In the genomic region with DNA sequence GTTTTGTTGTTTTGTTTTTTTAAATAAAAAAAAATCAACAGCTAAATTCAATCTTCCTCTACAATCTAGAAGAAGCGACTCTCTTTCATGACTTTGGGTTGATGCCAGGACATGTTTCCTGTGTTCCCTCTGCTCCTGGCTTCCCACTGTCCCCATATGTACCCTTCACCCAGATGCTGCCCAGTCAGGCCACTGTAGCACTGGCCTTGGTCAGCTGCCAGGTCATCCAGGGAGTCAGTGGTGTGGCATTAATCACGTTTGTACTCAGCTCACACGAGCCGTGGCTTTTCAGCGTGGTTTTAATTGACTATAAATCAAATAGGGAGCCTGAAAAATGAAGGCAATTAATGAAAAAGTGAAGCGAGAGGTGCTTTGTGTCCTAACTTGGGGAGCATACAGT, we compare ENCODE assay signal across 14 mouse cellular contexts.
DNase-seq lines count a peak whose midpoint lies in the region; ATAC-seq and TF ChIP-seq lines count a peak whose summit lies in the region.
"Had no signal": no experiment of that assay in that cellular context is flagged by ENCODE, and none has a peak within 500 bp of the region (broad histone marks: within the 10 kb centered on the region; RNA-seq: fewer than 3 reads in every experiment).

No protein-coding gene starts in this region.

- H3K27ac ChIP-seq in kidney, embryonic 15.5 days: no peak overlapping the region
- H3K27ac ChIP-seq in intestine, postnatal 0 days (ENCODE audit: low read depth, low read length): no peak overlapping the region
- H3K27ac ChIP-seq: hindbrain, embryonic 10.5 days; left cerebral cortex, adult 2 months; macrophage; neural tube, embryonic 15.5 days had no signal

- no peak for TF ChIP-seq CTCF in intestine, postnatal 0 days (IDR thresholded peaks at IDR 0.05; ENCODE audit: low read depth)

- no peak overlapping the region for H3K4me3 ChIP-seq in kidney, embryonic 15.5 days (replicated peaks)
- H3K4me3 ChIP-seq in intestine, postnatal 0 days (ENCODE audit: low read depth, low read length): no peak overlapping the region
- H3K4me3 ChIP-seq: hindbrain, embryonic 10.5 days; left cerebral cortex, adult 2 months; neural tube, embryonic 15.5 days had no signal

- H3K4me2 ChIP-seq in kidney, embryonic 15.5 days: no peak overlapping the region
- H3K4me2 ChIP-seq in intestine, postnatal 0 days (replicated peaks; ENCODE audit: low read depth): no peak overlapping the region
- H3K4me2 ChIP-seq: neural tube, embryonic 15.5 days had no signal

- no peak for ATAC-seq in kidney, embryonic 15.5 days (replicated peaks; ENCODE audit: low FRiP score)
- no peak for ATAC-seq in intestine, postnatal 0 days
- ATAC-seq: forebrain, embryonic 16.5 days had no signal

- DNase-seq in cerebellum, postnatal 14 days: peak; percentile 40 to 52
- DNase-seq in cerebellum, adult 11 months: no peak
- DNase-seq in kidney, adult 11 months: peak; percentile 12
- DNase-seq in retina, postnatal 1 day: peak; percentile 34
- no peak for DNase-seq in retina, embryonic 14.5 days (ENCODE audit: low spot score)
- no peak for DNase-seq in embryo, embryonic 10.5 days (ENCODE audit: low spot score)
- DNase-seq: liver had no signal

- H3K36me3 ChIP-seq in kidney, embryonic 15.5 days: no peaks in the 10 kb centered on the region
- no peaks in the 10 kb centered on the region for H3K36me3 ChIP-seq in intestine, postnatal 0 days (ENCODE audit: control insufficient read depth, insufficient read depth)
- H3K36me3 ChIP-seq: hindbrain, embryonic 10.5 days; neural tube, embryonic 15.5 days had no signal

- no peaks in the 10 kb centered on the region for H3K9me3 ChIP-seq in kidney, embryonic 15.5 days (replicated peaks)
- no peaks in the 10 kb centered on the region for H3K9me3 ChIP-seq in intestine, postnatal 0 days (ENCODE audit: control insufficient read depth)
- H3K9me3 ChIP-seq: hindbrain, embryonic 10.5 days; neural tube, embryonic 15.5 days had no signal

- H3K4me1 ChIP-seq in kidney, embryonic 15.5 days: peaks cover 12% of the 10 kb centered on the region
- no peaks in the 10 kb centered on the region for H3K4me1 ChIP-seq in intestine, postnatal 0 days (replicated peaks; ENCODE audit: control insufficient read depth, insufficient read depth, low read length)
- H3K4me1 ChIP-seq: hindbrain, embryonic 10.5 days had no signal

- H3K27me3 ChIP-seq in kidney, embryonic 15.5 days: no peaks in the 10 kb centered on the region
- no peaks in the 10 kb centered on the region for H3K27me3 ChIP-seq in intestine, postnatal 0 days (replicated peaks; ENCODE audit: control insufficient read depth, insufficient read depth, low read length)
- H3K27me3 ChIP-seq: neural tube, embryonic 15.5 days had no signal

- H3K9ac ChIP-seq in kidney, embryonic 15.5 days: no peak overlapping the region
- no peak overlapping the region for H3K9ac ChIP-seq in intestine, postnatal 0 days (ENCODE audit: low read depth, low read length)
- H3K9ac ChIP-seq: neural tube, embryonic 15.5 days had no signal

- WGBS in kidney, embryonic 15.5 days: 16% methylated on average over 6 of the region's 6 CpGs
- 44% methylated on average over 6 of the region's 6 CpGs for WGBS in intestine, postnatal 0 days

Comparison
In these comparisons a context has a peak if more than half of its experiments do, and no peak if none do; other contexts are left out.
1. DNase-seq: peak in cerebellum, postnatal 14 days (2 of 2), kidney, adult 11 months (single experiment) and retina, postnatal 1 day (single experiment); none in cerebellum, adult 11 months (single experiment), retina, embryonic 14.5 days (single experiment) and embryo, embryonic 10.5 days (single experiment).